Mouse (Mus musculus) cortical plate, adult 2 months (tissue): Measurements from ENCODE around the gene Gm21969. TPM values are rescaled to one million over a fixed set of nuclear protein-coding genes. Genes with fewer than 3 reads are reported as not detected.
A peak's percentile ranks its signal among the peaks of the same experiment; 100 is the strongest.

ENCODE experiments used
- H3K27ac ChIP-seq: fragments of 200-500 bp; 2 replicates; pipeline ENCODE4 v1.5.1; 2012; ENCODE audit warnings: low read length, control low read depth, inconsistent platforms; ENCODE audit not compliant: insufficient read depth
- H3K4me1 ChIP-seq: fragments of 200-500 bp; 2 replicates; pipeline ENCODE4 v1.6.1; 2011; ENCODE audit warnings: low read length; ENCODE audit not compliant: control insufficient read depth, insufficient read depth
- H3K4me3 ChIP-seq: fragments of 200-500 bp; 2 replicates; pipeline ENCODE4 v1.5.1; 2011; ENCODE audit warnings: mild to moderate bottlenecking, low read length, control low read depth; ENCODE audit not compliant: insufficient read depth
- CTCF ChIP-seq: fragments of 200-500 bp; IDR thresholded peaks from 2 replicates; pipeline ENCODE4 v1.5.1; 2011; ENCODE audit warnings: mild to moderate bottlenecking, control low read depth, low read length; ENCODE audit not compliant: insufficient read depth; ENCODE audit errors: extremely low read depth
- POLR2A ChIP-seq: fragments of 200-500 bp; IDR thresholded peaks from 2 replicates; pipeline ENCODE4 v1.6.1; 2011; ENCODE audit warnings: mild to moderate bottlenecking, low read length, control low read depth; ENCODE audit not compliant: insufficient read depth; ENCODE audit errors: extremely low read depth
- polyA plus RNA-seq: library from polyadenylated mRNA; depleted of rRNA; stranded (reverse); fragments of >200 nt; gene quantifications from 2 replicates; pipeline ENCODE4 v1.2.3, GENCODE M21; 2012

Gene Gm21969
- polyA plus RNA-seq, 1 experiment: not detected

DNA sequence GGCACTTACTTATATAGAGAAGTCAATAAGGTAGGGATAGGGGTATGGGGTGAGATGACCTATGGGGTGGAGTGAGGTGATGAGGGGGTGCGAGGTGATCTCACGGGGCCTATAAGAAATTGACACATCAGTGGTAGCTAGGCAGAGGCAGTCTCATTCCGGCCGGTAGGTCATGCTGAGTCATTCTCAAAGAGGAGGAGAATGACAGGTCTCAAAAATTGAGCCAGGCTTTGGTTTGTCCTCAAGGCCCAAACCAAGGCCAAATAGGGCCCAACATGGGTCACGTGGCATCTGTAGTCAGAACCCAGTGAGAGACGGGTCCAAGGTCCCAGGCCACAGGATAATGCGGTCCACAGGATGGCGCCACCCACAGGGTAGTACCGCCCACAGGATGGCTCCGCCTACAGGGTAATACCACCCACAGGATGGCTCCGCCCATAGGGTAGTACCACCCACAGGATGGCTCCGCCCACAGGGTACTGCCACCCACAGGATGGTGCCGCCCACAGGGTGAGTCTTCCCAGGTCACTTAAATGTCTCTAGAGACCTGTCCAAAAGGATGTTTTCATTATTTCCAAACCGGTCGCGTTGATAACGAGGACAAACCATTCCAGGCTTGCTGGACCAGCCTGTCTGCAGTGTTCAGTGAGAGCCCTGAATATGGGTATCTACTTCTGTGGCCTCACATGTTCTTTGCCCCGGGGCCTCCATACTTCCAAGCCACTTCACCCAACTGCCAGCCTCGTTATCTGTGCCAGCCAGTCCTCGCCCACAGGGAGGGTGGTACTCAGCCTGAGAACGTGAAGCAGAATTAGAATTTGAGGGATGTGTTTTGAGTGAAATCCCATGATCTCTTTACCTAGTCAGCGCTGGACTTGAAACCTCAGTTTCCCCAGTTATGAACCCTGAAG lies 81.0 kb downstream of the Gm21969 start:
- TF ChIP-seq POLR2A (no peak), CTCF (no peak)
- Histone ChIP-seq H3K4me1 (no peaks in the 10 kb centered on the region), H3K27ac (no peak overlapping the region)

DNA sequence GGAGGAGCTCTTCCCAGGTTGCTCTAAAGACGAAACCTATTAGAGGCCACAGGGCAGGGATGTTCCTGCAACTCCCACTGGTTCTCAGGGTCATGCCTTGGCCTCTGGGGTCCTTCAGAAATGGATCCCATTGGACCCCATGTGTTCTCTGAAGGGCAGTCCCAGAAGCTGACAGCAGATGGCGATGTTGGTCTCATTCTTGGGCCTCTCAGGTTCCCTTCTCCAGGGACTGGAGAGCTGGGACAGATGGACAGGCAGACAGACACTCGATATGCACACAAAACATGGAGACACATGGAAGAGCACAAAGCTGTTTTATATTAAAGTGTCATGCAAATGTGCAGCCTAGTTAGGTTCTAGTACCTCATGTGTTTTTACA lies 81.6 kb downstream of the Gm21969 start:
- no peak overlapping the region for H3K4me3 ChIP-seq
- H3K4me1 ChIP-seq: no peaks in the 10 kb centered on the region
- no peak overlapping the region for H3K27ac ChIP-seq
- peak; percentile 83 for TF ChIP-seq CTCF
- no peak for TF ChIP-seq POLR2A

More for the DNA sequence above, 81.0 kb downstream of the Gm21969 start:
- H3K4me3 ChIP-seq: no peak overlapping the region

- Histone ChIP-seq H3K4me3 (no peak overlapping the region), H3K27ac (no peak overlapping the region), H3K4me1 (no peaks in the 10 kb centered on the region)
- TF ChIP-seq POLR2A: no peak
- TF ChIP-seq CTCF: no peak
These were observed 85.1 kb downstream of the Gm21969 start for GRCm38 (mm10) chr4:139688058-139688457.

DNA sequence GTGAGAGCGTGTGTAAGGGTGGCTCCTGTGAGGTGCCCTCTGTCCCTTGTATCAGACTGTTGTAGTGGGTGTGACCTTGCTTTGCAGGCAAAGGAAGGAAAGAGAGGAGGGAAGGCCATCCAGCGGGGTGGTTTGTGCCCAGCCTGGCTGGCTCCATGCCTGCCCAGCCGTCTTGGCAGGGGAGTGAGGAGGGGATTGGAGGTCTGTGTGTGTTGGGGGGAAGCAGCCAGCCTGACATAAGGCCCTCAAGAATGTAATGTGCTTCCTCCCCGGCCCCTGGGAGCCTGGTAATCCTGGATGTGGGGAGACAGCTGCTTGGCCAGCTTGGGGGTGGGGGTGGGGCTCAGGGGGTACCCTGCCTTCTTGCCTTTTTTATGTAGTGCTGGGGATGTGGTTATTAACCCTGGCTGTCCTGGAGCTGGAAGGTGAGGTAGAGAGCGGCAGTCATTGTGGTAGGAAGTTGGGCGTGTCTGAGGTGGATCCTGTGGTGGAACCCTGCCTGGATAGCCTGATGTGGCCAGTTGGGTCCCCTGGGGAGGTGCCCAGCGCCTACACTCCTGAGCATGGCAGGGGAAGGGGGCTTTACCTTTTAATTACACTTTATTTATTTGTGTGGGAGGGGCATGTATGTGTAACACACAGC lies 86.8 kb downstream of the Gm21969 start:
- no peaks in the 10 kb centered on the region for H3K4me1 ChIP-seq
- H3K27ac ChIP-seq: no peak overlapping the region

GRCm38 (mm10) chr4:139693315-139693714 lies 90.3 kb downstream of the Gm21969 start:
- TF ChIP-seq CTCF (no peak), POLR2A (no peak)
- Histone ChIP-seq H3K4me3 (no peak overlapping the region), H3K4me1 (no peaks in the 10 kb centered on the region)

More for the DNA sequence above, 86.8 kb downstream of the Gm21969 start:
- TF ChIP-seq POLR2A: no peak
- TF ChIP-seq CTCF: no peak
- H3K4me3 ChIP-seq: no peak overlapping the region

DNA sequence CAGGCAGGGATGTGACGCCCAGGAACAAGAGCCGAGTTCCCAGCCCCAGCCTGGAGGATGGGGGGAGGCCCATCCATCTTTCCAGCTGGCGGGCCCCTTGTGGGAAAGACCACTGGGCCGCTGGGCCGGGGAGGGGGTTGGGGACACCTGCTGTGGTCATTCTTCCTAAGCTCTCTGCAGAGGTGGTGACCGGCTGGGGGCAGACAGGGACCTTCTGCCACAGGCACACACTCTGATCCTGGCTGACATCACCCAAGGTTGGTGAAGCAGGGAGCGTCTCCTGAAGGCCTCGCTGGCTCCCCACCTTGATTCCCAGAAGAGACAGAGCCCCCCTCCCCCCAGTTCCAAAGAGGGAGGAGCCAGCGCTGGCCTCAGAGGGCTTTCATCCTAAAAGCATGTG lies 94.8 kb downstream of the Gm21969 start:
- H3K4me1 ChIP-seq: no peaks in the 10 kb centered on the region
- no peak overlapping the region for H3K4me3 ChIP-seq
- TF ChIP-seq CTCF (no peak), POLR2A (no peak)
- no peak overlapping the region for H3K27ac ChIP-seq

More at GRCm38 (mm10) chr4:139693315-139693714, 90.3 kb downstream of the Gm21969 start:
- no peak overlapping the region for H3K27ac ChIP-seq

DNA sequence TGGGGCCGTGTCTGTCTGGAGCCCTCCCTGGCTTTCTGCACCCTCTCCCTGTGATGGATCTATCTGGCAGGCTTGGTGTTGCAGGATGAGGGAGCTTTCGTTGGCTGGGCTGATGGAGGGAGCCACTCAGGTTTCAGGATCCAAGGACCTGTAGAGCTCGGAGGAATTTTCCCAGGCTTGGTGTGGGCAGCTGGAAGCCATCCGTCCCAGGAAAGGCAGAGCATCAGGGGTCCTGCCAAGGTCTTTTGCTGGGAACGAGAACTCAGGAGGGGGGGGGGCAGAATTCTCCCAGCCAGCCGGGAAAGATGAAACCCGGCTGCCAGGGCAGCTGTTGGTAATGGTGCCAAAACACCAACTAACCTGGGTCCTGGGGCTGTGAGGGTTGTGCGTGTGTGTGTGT lies 95.6 kb downstream of the Gm21969 start:
- TF ChIP-seq POLR2A (no peak), CTCF (no peak)
- H3K27ac ChIP-seq: no peak overlapping the region
- no peak overlapping the region for H3K4me3 ChIP-seq
- H3K4me1 ChIP-seq: no peaks in the 10 kb centered on the region

GRCm38 (mm10) chr4:139702914-139703313 lies 99.9 kb downstream of the Gm21969 start:
- no peak for TF ChIP-seq POLR2A
- no peak for TF ChIP-seq CTCF

GRCm38 (mm10) chr4:139703468-139703867 lies 100.5 kb downstream of the Gm21969 start:
- Histone ChIP-seq H3K4me1 (no peaks in the 10 kb centered on the region), H3K4me3 (no peak overlapping the region), H3K27ac (no peak overlapping the region)
- no peak for TF ChIP-seq CTCF
- no peak for TF ChIP-seq POLR2A

More at GRCm38 (mm10) chr4:139702914-139703313, 99.9 kb downstream of the Gm21969 start:
- Histone ChIP-seq H3K4me1 (no peaks in the 10 kb centered on the region), H3K27ac (no peak overlapping the region), H3K4me3 (no peak overlapping the region)
